Mouse (Mus musculus) C2C12 (cell line): Measurements from ENCODE around the gene Hddc2. TPM values are rescaled to one million over a fixed set of nuclear protein-coding genes. Genes with fewer than 3 reads are reported as not detected.

Experiments used
- H3K27me3 ChIP-seq: one replicate; pipeline ENCODE4 v1.6.1; 2011; ENCODE audit not compliant: control insufficient read depth, insufficient read depth, insufficient read length
- H3K36me3 ChIP-seq: one replicate; pipeline ENCODE4 v1.6.1; 2011; ENCODE audit not compliant: control insufficient read depth, insufficient read depth
- H3K4me3 ChIP-seq: one replicate; pipeline ENCODE4 v1.5.1; 2011; ENCODE audit warnings: mild to moderate bottlenecking, control low read depth; ENCODE audit not compliant: poor library complexity, insufficient read depth, severe bottlenecking
- H3K79me2 ChIP-seq: one replicate; pipeline ENCODE4 v1.6.1; 2011; ENCODE audit not compliant: control insufficient read depth, insufficient read depth
- H3K79me3 ChIP-seq: one replicate; pipeline ENCODE4 v1.6.1; 2011; ENCODE audit warnings: low read depth, control low read depth
- H3ac ChIP-seq: one replicate; pipeline ENCODE3; 2011; ENCODE audit warnings: low read depth; ENCODE audit not compliant: control insufficient read depth, insufficient read length
- CEBPB ChIP-seq: IDR thresholded peaks from one replicate; pipeline ENCODE4 v1.6.1; 2011; ENCODE audit warnings: low read depth, mild to moderate bottlenecking, control low read depth, moderate library complexity
- CTCF ChIP-seq: IDR thresholded peaks from one replicate; pipeline ENCODE4 v1.5.1; 2011; ENCODE audit not compliant: control insufficient read depth, insufficient read depth, insufficient read length
- FOSL1 ChIP-seq: IDR thresholded peaks from one replicate; pipeline ENCODE4 v1.8.0; 2011; ENCODE audit warnings: mild to moderate bottlenecking, low read length; ENCODE audit not compliant: poor library complexity, insufficient read depth, severe bottlenecking
- MAX ChIP-seq: IDR thresholded peaks from one replicate; pipeline ENCODE4 v1.6.1; 2011; ENCODE audit warnings: mild to moderate bottlenecking, control low read depth
- MYOD1 ChIP-seq: IDR thresholded peaks from one replicate; pipeline ENCODE4 v1.6.1; 2011; ENCODE audit warnings: low read depth; ENCODE audit not compliant: control insufficient read depth, insufficient read length
- MYOG ChIP-seq: IDR thresholded peaks from one replicate; pipeline ENCODE4 v1.6.1; 2011; ENCODE audit not compliant: control insufficient read depth, insufficient read length; ENCODE audit errors: extremely low read depth
- USF1 ChIP-seq: IDR thresholded peaks from one replicate; pipeline ENCODE4 v1.6.1; 2011; ENCODE audit warnings: low read depth, mild to moderate bottlenecking, control low read depth, moderate library complexity
- polyA plus RNA-seq: library from polyadenylated mRNA; unstranded; fragments of >200 nt; fragmentation: generic; extraction: Trizol; gene quantifications from one replicate; pipeline ENCODE4 v1.2.1, GENCODE M21; 2012; ENCODE audit warnings: missing spikeins

Gene Hddc2
- polyA plus RNA-seq, 1 experiment: 42.8 TPM

- no peaks in the 10 kb centered on the region for H3K79me3 ChIP-seq
- no peaks in the 10 kb centered on the region for H3K27me3 ChIP-seq
- no peaks in the 10 kb centered on the region for H3K79me2 ChIP-seq
- no peaks in the 10 kb centered on the region for H3K36me3 ChIP-seq
- H3K4me3 ChIP-seq: no peak overlapping the region
- H3ac ChIP-seq: no peak overlapping the region
- no peak for TF ChIP-seq CTCF
- TF ChIP-seq USF1: no peak
- TF ChIP-seq MAX: no peak
- TF ChIP-seq MYOG: no peak
- TF ChIP-seq CEBPB: no peak
- no peak for TF ChIP-seq FOSL1
- no peak for TF ChIP-seq MYOD1
These were observed 9.7 kb upstream of the Hddc2 start for GRCm38 (mm10) chr10:31303446-31303845.

- Histone ChIP-seq H3K79me2 (no peaks in the 10 kb centered on the region), H3K27me3 (no peaks in the 10 kb centered on the region), H3K4me3 (no peak overlapping the region), H3K36me3 (no peaks in the 10 kb centered on the region), H3ac (no peak overlapping the region), H3K79me3 (no peaks in the 10 kb centered on the region)
- TF ChIP-seq USF1 (no peak), MAX (no peak), CTCF (no peak), MYOG (no peak), FOSL1 (no peak), MYOD1 (no peak), CEBPB (no peak)
These were observed 6.1 kb upstream of the Hddc2 start for GRCm38 (mm10) chr10:31307024-31307598.

GRCm38 (mm10) chr10:31318491-31318890, 5.3 kb downstream of the Hddc2 start:
- H3K79me3 ChIP-seq: no peaks in the 10 kb centered on the region
- TF ChIP-seq USF1 (no peak), MYOD1 (no peak), FOSL1 (no peak), MAX (no peak), MYOG (no peak), CEBPB (no peak), CTCF (no peak)

GRCm38 (mm10) chr10:31329436-31329835, 16.3 kb downstream of the Hddc2 start:
- Histone ChIP-seq H3K27me3 (no peaks in the 10 kb centered on the region), H3K4me3 (no peak overlapping the region), H3K79me2 (no peaks in the 10 kb centered on the region), H3K79me3 (no peaks in the 10 kb centered on the region), H3K36me3 (peaks cover 21% of the 10 kb centered on the region), H3ac (no peak overlapping the region)
- TF ChIP-seq USF1 (no peak), FOSL1 (no peak), MYOG (no peak), CEBPB (no peak), CTCF (no peak), MYOD1 (no peak), MAX (no peak)

More at GRCm38 (mm10) chr10:31318491-31318890, 5.3 kb downstream of the Hddc2 start:
- Histone ChIP-seq H3K79me2 (no peaks in the 10 kb centered on the region), H3ac (no peak overlapping the region), H3K27me3 (no peaks in the 10 kb centered on the region), H3K36me3 (peaks cover 26% of the 10 kb centered on the region), H3K4me3 (no peak overlapping the region)

- TF ChIP-seq FOSL1: no peak
- TF ChIP-seq USF1: no peak
- no peak for TF ChIP-seq MYOG
- no peak for TF ChIP-seq MYOD1
- no peak for TF ChIP-seq MAX
- Histone ChIP-seq H3K36me3 (peaks cover 21% of the 10 kb centered on the region), H3ac (no peak overlapping the region), H3K79me3 (no peaks in the 10 kb centered on the region), H3K27me3 (no peaks in the 10 kb centered on the region), H3K4me3 (no peak overlapping the region), H3K79me2 (no peaks in the 10 kb centered on the region)
These were observed 17.2 kb downstream of the Hddc2 start for GRCm38 (mm10) chr10:31330286-31330962.

GRCm38 (mm10) chr10:31331225-31331775, 18.1 kb downstream of the Hddc2 start:
- H3ac ChIP-seq: no peak overlapping the region
- H3K79me2 ChIP-seq: no peaks in the 10 kb centered on the region
- no peaks in the 10 kb centered on the region for H3K79me3 ChIP-seq
- H3K4me3 ChIP-seq: no peak overlapping the region
- no peaks in the 10 kb centered on the region for H3K27me3 ChIP-seq
- no peak for TF ChIP-seq MYOG
- TF ChIP-seq USF1: peak; percentile 44
- peaks cover 16% of the 10 kb centered on the region for H3K36me3 ChIP-seq
